Mouse (Mus musculus): ENCODE results near the gene Cnr1.

Cnr1 gene

GRCm38 (mm10) chr4:33924234-33924888 lies at the start of gene Cnr1:
Gene Cnr1 (plus strand): TSS chr4:33924593.
- DNase-seq = peak; percentile 35 to 73

- no peak for DNase-seq
Measured at GRCm38 (mm10) chr4:33879944-33880343, 44.4 kb upstream of the Cnr1 start.

GRCm38 (mm10) chr4:33886026-33886425 lies 38.4 kb upstream of the Cnr1 start:
- no peak for DNase-seq

- peak in 1 of 2 experiments; percentile 2 for DNase-seq
Measured at GRCm38 (mm10) chr4:33889976-33890375, 34.4 kb upstream of the Cnr1 start.

- no peak for DNase-seq
Measured at GRCm38 (mm10) chr4:33892178-33892869, 32.1 kb upstream of the Cnr1 start.

- no peak for DNase-seq
Measured at GRCm38 (mm10) chr4:33893841-33894240, 30.6 kb upstream of the Cnr1 start.

GRCm38 (mm10) chr4:33895046-33895445 lies 29.3 kb upstream of the Cnr1 start:
- no peak for DNase-seq

GRCm38 (mm10) chr4:33895491-33895890 lies 28.9 kb upstream of the Cnr1 start:
- DNase-seq = no peak

GRCm38 (mm10) chr4:33901659-33902058 lies 22.7 kb upstream of the Cnr1 start:
- DNase-seq = no peak

GRCm38 (mm10) chr4:33903812-33904340 lies 20.5 kb upstream of the Cnr1 start:
- no peak for DNase-seq

GRCm38 (mm10) chr4:33904826-33905225 lies 19.6 kb upstream of the Cnr1 start:
- no peak for DNase-seq

- no peak for DNase-seq
Measured at GRCm38 (mm10) chr4:33908786-33909185, 15.6 kb upstream of the Cnr1 start.

GRCm38 (mm10) chr4:33915730-33916129 lies 8.7 kb upstream of the Cnr1 start:
- DNase-seq = no peak

GRCm38 (mm10) chr4:33920807-33921206 lies 3.6 kb upstream of the Cnr1 start:
- DNase-seq = no peak

- DNase-seq = peak in 1 of 2 experiments; percentile 3
Measured at GRCm38 (mm10) chr4:33923151-33923760, 1.1 kb upstream of the Cnr1 start.

GRCm38 (mm10) chr4:33923761-33924233 lies 596 bp upstream of the Cnr1 start:
- peak in 1 of 2 experiments; percentile 5 for DNase-seq

- no peak for DNase-seq
Measured at GRCm38 (mm10) chr4:33924889-33925245, 474 bp downstream of the Cnr1 start.

GRCm38 (mm10) chr4:33925489-33925888 lies 1.1 kb downstream of the Cnr1 start:
- DNase-seq = no peak

GRCm38 (mm10) chr4:33926010-33926409 lies 1.6 kb downstream of the Cnr1 start:
- no peak for DNase-seq

GRCm38 (mm10) chr4:33926730-33927263 lies 2.4 kb downstream of the Cnr1 start:
- no peak for DNase-seq

- no peak for DNase-seq
Measured at GRCm38 (mm10) chr4:33927644-33928043, 3.3 kb downstream of the Cnr1 start.

GRCm38 (mm10) chr4:33928450-33928849 lies 4.1 kb downstream of the Cnr1 start:
- no peak for DNase-seq

- no peak for DNase-seq
Measured at GRCm38 (mm10) chr4:33931347-33931746, 7.0 kb downstream of the Cnr1 start.
